Mouse (Mus musculus): Measurements from ENCODE around the gene Mab21l3.

The Mab21l3 gene

DNA sequence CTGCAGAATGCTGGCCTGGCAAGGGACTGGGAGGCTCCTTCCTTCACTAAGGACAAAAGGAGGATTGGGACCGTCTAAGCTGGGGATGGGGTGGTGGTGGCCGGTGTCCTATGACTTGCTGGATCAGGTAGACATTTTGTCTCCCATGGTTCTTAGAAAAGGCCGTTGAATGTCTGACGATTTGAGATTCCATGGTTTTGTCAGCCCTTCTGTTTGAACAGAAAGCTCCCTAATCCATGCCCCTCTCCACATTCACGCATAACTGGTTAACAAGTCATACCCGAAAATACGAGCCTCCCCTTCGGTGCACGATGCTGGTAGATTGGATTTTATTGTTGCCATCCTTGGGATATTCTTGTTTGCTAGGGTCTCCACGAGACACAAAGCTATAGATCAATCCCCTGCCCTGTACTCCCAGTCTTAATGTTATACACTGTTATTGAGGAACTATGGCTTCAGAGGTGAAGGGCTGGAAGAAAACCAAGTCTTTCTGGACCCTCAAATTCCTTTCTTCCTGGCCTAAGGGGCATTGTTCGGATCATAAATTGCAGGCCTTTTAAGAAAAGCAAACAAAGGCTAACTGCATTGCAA lies 43.7 kb downstream of the Mab21l3 start:
- ATAC-seq (ENCODE audit: insufficient number of reproducible peaks, low FRiP score, low TSS enrichment), result no peak

GRCm38 (mm10) chr3:101804331-101804730 lies 44.4 kb downstream of the Mab21l3 start:
- ATAC-seq (ENCODE audit: insufficient number of reproducible peaks, low FRiP score, low TSS enrichment), result no peak

DNA sequence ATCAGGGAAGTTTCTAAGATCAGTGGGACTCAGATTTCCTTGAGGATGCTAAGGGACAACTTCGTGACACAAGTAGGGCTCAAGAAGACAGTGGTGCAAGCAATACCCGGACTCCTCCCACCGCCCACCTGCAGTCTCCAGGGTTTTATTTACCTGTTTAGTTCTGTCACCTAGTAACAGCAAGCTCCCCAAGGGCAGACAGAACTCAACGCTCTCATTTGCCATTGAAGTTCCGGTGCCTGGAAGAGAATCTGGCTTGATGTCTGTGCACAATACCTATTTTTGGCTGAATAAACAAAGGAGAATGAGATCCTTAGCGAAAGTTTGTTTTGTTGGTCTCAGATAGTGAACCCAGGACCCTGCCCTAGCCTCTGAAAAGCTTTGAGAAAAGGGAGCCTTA lies 45.0 kb downstream of the Mab21l3 start:
- ATAC-seq (ENCODE audit: insufficient number of reproducible peaks, low FRiP score, low TSS enrichment), result no peak

DNA sequence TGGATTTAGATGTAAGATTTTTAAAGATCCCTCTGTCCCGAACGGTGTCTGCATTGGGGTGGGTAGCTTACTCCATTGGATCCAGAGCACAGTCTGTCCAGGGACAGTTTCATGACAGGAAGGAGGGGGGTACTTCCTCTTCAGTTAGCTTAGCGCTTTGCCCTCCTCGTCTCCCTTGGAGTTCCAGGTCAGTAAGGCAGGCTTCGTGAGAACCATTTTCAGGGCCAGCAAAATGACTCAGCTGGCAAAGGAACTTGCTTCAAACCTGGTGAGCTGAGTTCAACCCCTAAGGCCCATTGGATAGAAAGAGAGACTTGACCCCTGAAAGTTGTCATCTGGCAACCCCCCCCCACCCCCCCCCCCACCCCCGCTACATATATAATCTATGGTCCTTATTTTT lies 46.0 kb downstream of the Mab21l3 start:
- no peak for ATAC-seq (ENCODE audit: insufficient number of reproducible peaks, low FRiP score, low TSS enrichment)

DNA sequence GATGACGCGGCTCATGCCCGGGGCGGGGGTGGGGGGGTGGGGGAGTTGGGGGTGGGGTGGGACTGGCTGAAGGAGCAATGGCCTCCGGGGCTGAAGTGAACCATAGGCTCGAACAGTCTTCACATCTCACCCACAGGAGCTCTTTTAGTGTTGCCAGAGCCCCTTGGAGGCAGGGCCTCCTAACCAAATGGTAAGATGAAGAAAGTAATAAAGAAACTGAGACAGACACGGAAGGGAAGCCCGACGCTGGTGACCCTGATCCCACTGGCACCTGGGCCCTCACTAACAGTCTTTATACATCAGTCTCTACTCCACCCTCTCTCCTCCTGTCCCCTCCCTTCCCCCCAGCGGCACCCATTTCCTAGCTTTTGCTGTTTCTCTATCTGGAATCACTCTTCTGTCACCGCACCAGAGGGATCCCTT lies 48.2 kb downstream of the Mab21l3 start:
- no peak for ATAC-seq (ENCODE audit: insufficient number of reproducible peaks, low FRiP score, low TSS enrichment)

DNA sequence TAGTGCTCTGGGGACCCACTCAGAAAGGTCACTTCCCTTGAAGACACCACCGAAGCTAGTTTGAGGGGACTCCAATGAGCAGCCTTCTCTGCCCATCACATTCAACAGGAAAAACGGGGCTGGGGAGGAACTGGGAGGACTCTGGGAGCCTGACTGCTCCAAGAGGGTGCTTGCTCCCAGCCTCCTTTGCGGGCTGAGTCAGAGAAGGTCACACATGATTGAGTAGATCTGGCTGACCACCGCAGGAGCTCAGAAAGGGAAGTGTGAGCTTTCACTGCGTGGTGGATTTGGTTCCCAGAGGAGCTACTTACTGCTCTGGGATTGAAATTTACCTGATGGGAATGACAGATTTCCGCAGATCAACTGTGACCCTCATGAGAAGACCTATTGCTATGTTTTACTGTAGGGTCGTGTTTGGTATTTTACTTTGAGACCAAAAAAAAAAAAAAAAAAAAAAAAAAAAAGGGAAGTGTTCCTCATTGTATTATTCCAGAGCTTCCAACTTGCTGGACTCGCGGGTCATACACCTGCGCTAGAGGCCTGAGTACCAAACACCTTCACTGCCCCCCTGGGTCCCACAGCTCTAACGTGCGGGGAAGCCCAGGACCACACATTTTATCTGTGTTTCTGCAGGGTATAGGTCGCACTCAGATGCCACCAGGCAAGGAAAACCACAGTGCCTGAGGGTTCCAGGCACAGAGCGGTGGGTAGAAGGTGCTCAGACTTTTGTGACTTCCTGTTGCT lies 48.7 kb downstream of the Mab21l3 start:
- ATAC-seq (ENCODE audit: insufficient number of reproducible peaks, low FRiP score, low TSS enrichment), result no peak

DNA sequence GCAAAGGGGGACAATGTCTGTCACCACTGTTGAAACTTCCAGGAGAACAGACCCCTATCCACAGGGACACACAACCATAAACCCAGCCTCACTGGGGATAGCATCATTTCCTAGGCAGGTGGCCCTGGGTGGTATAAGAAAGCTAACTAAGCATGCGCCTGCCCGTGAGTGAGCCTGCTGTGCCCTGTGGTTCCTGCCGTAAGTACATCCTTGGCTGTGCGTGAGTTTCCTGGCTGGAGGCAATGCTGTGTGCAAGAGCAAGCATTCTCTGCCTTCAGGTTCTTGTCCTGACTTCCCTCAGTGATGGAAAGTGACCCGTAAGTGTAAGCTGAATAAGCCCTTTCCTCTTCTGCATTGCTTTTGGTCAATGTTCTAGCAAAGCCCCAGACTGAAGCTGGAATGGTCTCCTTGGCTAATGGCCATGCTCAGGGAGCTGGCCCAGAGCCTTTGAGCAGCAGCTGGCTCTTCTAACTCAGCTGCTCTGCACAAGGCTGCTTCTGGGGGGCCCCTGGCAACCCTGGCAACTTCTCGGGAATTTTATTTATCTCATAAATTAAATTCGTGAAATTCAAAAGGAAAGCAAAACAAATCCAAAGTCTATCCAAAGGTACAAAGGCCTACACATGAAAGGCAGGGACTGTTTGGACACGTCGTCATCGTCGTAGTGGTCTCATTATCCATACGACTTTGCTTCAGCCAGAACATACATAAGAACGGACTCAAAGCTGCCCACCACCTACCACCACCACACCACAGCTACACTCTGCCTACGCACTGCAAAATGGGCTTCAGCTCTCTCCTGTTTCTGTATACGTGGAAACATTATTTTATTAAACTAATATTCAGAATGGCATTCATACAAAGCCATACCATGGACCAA lies 50.7 kb downstream of the Mab21l3 start:
- no peak for ATAC-seq (ENCODE audit: insufficient number of reproducible peaks, low FRiP score, low TSS enrichment)

GRCm38 (mm10) chr3:101796212-101796611 lies 52.5 kb downstream of the Mab21l3 start:
- ATAC-seq (ENCODE audit: insufficient number of reproducible peaks, low FRiP score, low TSS enrichment), result 0 out of 2 replicates have a peak, but pooled peaks have one; percentile 13

DNA sequence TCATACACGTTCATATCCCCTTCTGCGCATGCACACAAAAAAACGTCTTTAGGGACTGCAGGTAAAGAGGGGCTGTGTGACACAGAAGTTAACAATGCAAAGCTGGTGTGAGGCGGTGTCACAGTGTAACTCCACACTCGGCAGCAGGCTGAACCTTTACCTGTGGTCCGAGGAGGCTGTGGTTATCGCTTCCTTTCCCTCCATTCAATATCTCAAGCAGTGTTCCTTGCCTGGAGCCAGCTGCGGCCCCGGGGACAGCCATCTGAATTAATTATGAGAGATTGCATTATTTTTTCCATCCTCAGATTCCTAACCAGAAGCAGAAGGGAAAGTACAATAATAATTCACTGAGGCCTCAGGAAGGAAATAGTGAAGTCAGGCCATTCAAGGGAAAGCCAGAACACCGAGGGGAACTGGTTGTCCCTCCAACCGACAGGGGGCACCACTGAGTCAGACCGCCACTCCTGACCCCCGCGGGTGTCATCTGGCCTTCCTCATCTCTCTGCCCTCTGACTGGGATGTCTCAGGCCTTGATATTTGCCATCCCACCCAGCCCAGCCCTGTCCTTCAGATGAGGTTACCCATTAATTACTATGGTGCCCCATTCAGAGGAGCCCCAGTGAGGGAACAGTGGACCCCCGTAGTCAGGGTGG lies 53.2 kb downstream of the Mab21l3 start:
- no peak for ATAC-seq (ENCODE audit: insufficient number of reproducible peaks, low FRiP score, low TSS enrichment)

- ATAC-seq (ENCODE audit: insufficient number of reproducible peaks, low FRiP score, low TSS enrichment), result no peak
Observed at GRCm38 (mm10) chr3:101794666-101795065, 54.1 kb downstream of the Mab21l3 start.

- no peak for ATAC-seq (ENCODE audit: insufficient number of reproducible peaks, low FRiP score, low TSS enrichment)
Observed at GRCm38 (mm10) chr3:101794026-101794425, 54.7 kb downstream of the Mab21l3 start.

GRCm38 (mm10) chr3:101792191-101792590 lies 56.6 kb downstream of the Mab21l3 start:
- no peak for ATAC-seq (ENCODE audit: insufficient number of reproducible peaks, low FRiP score, low TSS enrichment)

DNA sequence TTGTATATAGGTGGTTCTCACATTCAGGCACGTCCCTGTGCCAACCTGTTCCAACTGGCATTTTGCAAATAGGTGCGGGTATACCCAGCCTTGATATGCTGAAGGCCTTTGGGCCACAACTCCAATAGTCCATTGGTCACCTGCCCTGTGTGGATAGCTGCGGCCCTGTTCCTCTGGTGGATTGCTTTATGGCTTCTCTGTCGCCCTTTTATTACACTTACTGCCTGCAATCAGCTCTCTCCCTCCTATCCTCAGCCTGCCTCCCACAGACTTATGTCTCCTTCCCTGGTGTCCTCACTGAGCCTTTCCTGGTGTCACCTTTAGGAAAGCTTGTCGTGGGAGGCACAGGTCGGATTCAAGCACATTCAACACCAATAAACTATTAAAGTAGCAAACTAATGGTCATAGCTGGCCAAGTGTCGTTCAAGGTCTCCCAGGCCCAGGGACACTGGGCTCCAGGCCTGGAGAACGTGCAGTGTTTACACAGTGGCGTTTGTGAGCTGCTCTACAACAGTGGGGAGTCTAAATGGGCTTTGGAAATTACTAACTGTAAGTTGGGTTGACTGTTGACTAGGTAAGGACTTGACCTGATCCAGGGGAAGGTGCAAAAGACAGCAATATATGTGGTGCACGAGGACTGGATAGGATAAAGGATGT lies 63.9 kb downstream of the Mab21l3 start:
- ATAC-seq (ENCODE audit: insufficient number of reproducible peaks, low FRiP score, low TSS enrichment), result no peak

DNA sequence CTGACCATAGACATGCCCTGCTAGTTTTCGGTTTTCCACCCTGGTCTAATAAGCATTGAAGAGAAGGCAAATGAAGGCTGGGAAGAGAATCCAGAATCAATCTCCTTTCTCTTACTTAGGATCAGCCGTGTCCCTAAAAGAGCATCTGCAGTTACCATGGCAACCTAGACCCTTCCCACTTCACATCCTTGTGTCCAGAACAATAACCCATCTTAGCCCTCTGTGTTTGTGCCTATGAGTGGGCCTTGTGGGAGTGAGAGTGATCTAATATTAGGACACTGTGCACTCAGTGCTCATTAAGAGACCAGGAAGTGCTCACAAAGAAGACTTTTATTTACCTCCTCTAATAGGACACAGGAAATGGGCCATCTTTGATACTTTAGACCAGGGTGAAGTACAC lies 65.0 kb downstream of the Mab21l3 start:
- no peak for ATAC-seq (ENCODE audit: insufficient number of reproducible peaks, low FRiP score, low TSS enrichment)

DNA sequence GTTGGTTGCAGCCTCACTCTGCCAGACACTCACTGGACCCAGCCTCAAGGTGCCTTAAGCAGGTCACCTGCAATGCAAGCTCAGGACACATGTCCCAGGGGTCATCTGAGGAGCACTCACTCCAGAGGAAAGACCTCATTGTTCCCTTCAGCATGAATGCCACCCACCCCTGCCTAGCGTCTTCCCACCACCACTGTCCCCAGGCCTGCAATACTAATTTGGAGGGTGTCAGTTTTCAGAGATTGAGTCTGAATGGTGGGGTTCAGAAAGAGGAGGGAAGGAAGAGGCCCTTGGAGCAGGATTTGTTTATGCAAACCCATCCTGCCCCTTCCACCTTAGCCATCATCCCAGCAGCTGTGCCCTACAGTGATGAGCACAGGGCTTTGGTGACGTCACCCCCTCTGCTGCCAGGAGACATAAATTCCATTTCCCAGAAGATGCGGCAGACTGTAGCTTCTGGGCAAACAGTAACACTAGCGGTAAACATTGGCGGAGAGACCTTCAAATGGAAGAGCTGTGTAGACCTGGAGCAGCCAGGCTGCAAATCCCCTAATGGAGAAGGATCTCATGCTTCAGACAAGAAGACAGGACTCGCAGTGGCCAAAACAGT lies 67.8 kb downstream of the Mab21l3 start:
- no peak for ATAC-seq (ENCODE audit: insufficient number of reproducible peaks, low FRiP score, low TSS enrichment)

- ATAC-seq (ENCODE audit: insufficient number of reproducible peaks, low FRiP score, low TSS enrichment), result no peak
Observed at GRCm38 (mm10) chr3:101778896-101779665, 69.7 kb downstream of the Mab21l3 start.

DNA sequence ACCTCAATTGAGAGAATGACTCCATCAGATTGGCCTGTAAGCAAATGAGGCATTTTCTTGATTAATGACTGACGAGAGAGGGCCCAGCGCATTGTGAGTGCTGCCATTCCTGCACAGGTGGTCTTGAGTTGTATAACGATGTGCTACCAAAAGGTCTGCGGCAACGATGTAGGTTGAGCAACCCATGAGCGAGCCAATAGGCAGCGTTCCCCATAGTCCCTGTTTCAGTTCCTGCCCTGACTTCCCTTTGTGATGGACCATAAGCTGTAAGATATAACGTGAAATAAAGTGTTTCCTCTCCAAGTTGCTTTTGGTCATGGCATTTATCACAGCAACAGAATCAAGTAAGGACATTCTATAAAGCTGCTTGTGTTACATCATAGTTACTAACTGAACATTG lies 73.0 kb downstream of the Mab21l3 start:
- ATAC-seq (ENCODE audit: insufficient number of reproducible peaks, low FRiP score, low TSS enrichment), result no peak

GRCm38 (mm10) chr3:101770540-101770939 lies 78.2 kb downstream of the Mab21l3 start:
- no peak for ATAC-seq (ENCODE audit: insufficient number of reproducible peaks, low FRiP score, low TSS enrichment)

DNA sequence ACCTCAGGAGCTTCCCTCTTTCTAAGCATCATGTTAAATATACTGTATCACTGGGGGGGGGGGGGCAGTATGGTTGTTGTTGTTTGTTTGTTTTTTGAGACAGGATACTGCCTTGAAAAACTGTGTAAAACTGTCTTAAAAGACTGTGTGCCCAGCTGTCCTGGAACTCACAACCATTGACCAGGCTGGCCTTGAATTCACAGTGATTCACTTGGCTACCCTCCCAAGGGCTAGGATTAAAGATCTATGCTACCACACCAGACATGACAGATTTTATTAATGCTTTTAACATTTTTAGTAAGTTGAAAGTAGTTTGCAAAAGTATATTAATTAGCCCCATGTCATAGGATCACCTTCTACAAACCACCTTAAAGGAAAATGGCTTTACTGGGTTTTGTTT lies 85.2 kb downstream of the Mab21l3 start:
- no peak for ATAC-seq (ENCODE audit: insufficient number of reproducible peaks, low FRiP score, low TSS enrichment)
